Mouse (Mus musculus) C2C12 (cell line): ENCODE results near the gene Kxd1.

Source experiments
- CEBPB ChIP-seq: IDR thresholded peaks from one replicate; pipeline ENCODE4 v1.6.1; 2011; ENCODE audit warnings: low read depth, mild to moderate bottlenecking, control low read depth, moderate library complexity
- CTCF ChIP-seq: IDR thresholded peaks from one replicate; pipeline ENCODE4 v1.5.1; 2011; ENCODE audit not compliant: control insufficient read depth, insufficient read depth, insufficient read length
- MAX ChIP-seq: IDR thresholded peaks from one replicate; pipeline ENCODE4 v1.6.1; 2011; ENCODE audit warnings: mild to moderate bottlenecking, control low read depth
- MYOG ChIP-seq: IDR thresholded peaks from one replicate; pipeline ENCODE4 v1.6.1; 2011; ENCODE audit not compliant: control insufficient read depth, insufficient read length; ENCODE audit errors: extremely low read depth
- USF1 ChIP-seq: IDR thresholded peaks from one replicate; pipeline ENCODE4 v1.6.1; 2011; ENCODE audit warnings: low read depth, mild to moderate bottlenecking, control low read depth, moderate library complexity

- TF ChIP-seq CTCF (no peak), USF1 (no peak), MYOG (no peak), CEBPB (no peak), MAX (no peak)
Observed at GRCm38 (mm10) chr8:70487993-70488796, 39.6 kb downstream of the Kxd1 start.
